Mouse (Mus musculus): ENCODE data around the gene Naxd.

DNA sequence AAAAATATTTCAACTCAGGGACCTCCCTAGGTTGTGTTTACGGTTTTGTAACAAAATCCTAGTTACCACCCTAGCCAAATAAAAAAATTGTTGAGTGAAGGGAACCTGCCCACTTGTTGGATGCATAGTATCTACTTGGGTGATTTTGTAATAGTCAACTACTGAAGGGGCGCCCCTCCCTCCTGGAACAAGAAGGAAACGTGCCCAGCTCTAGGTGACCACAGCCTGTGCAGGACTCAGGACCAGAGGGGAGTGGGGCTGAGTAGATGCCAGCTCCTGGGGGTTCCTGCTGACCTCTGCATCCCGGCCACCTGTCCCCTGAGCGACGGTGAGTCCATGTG lies 20.7 kb downstream of the Naxd start:
- TF ChIP-seq MAX (IDR thresholded peaks at IDR 0.05; ENCODE audit: low read length) (no peak), CTCF (IDR thresholded peaks at IDR 0.05 in 2 of 3, conservative IDR thresholded peaks at IDR 0.05 in 1 of 3; ENCODE audit: control insufficient read depth in 1 of 3, insufficient read depth in 1 of 3, low read depth in 2 of 3, low read length in 3 of 3, poor library complexity in 1 of 3, severe bottlenecking in 1 of 3) (no peak), SIN3A (IDR thresholded peaks at IDR 0.05; ENCODE audit: low read length) (no peak), MYB (IDR thresholded peaks at IDR 0.05; ENCODE audit: low read depth, low read length) (no peak), MAFK (IDR thresholded peaks at IDR 0.05; ENCODE audit: borderline replicate concordance, low read depth, low read length) (no peak)

All from MEL (cell line).